Mouse (Mus musculus) neural tube, embryonic 11.5 days (tissue): ENCODE data around the gene Zmat5. TPM values are rescaled to one million over a fixed set of nuclear protein-coding genes. Genes with fewer than 3 reads are reported as not detected.
A peak's percentile ranks its signal among the peaks of the same experiment; 100 is the strongest.

Experiments used
- ATAC-seq: fragments of 200-750 bp; cut with Nextera tagmentation; 2 replicates; pipeline ENCODE4 v1.8.0; 2017; ENCODE audit warnings: moderate number of reproducible peaks, mild to moderate bottlenecking, moderate TSS enrichment, moderate library complexity; ENCODE audit not compliant: insufficient read depth, low FRiP score, low TSS enrichment
- DNase-seq: peaks from one replicate; pipeline ENCODE4 v3.0.0-alpha.2; 2015; ENCODE audit warnings: low spot score
- H3K27ac ChIP-seq: fragments of 300-500 bp; sonication (generic); 2 replicates; pipeline ENCODE4 v1.5.1; 2014; ENCODE audit warnings: low read depth, mild to moderate bottlenecking, low read length
- H3K27me3 ChIP-seq: fragments of 300-500 bp; sonication (generic); 2 replicates; pipeline ENCODE4 v1.6.1; 2014; ENCODE audit warnings: mild to moderate bottlenecking, low read length, mixed read lengths; ENCODE audit not compliant: control insufficient read depth, insufficient read depth
- H3K36me3 ChIP-seq: fragments of 300-500 bp; sonication (generic); 2 replicates; pipeline ENCODE4 v1.6.1; 2014; ENCODE audit warnings: mild to moderate bottlenecking, low read length, moderate library complexity, mixed read lengths; ENCODE audit not compliant: control insufficient read depth, insufficient read depth
- H3K4me1 ChIP-seq: fragments of 300-500 bp; sonication (generic); 2 replicates; pipeline ENCODE4 v1.6.1; 2014; ENCODE audit warnings: low read length, mixed read lengths; ENCODE audit not compliant: control insufficient read depth, insufficient read depth
- H3K4me2 ChIP-seq: fragments of 300-500 bp; sonication (generic); 2 replicates; pipeline ENCODE4 v1.6.1; 2014; ENCODE audit warnings: low read depth, mild to moderate bottlenecking, moderate library complexity
- H3K4me3 ChIP-seq: fragments of 300-500 bp; sonication (generic); 2 replicates; pipeline ENCODE4 v1.5.1; 2014; ENCODE audit warnings: low read depth, low read length
- H3K9ac ChIP-seq: fragments of 300-500 bp; sonication (generic); 2 replicates; pipeline ENCODE4 v1.6.1; 2014; ENCODE audit warnings: mild to moderate bottlenecking, low read length
- H3K9me3 ChIP-seq: fragments of 300-500 bp; sonication (generic); 2 replicates; pipeline ENCODE4 v1.6.1; 2016; ENCODE audit warnings: low read length; ENCODE audit not compliant: control insufficient read depth
- WGBS: fragments of 180-500 bp; shearing (Covaris S2); extraction: QIAGEN DNeasy Blood & Tissue Kit; methylation state at CpG from one replicate; pipeline ENCODE4 v1.1.7; 2014; 5-methylcytosine and 5-hydroxymethylcytosine counted together
- polyA plus RNA-seq: library from polyadenylated mRNA; unstranded; fragments of >200 nt; fragmentation: Nextera tagmentation; extraction: Ambion mirVana; gene quantifications from 2 replicates; pipeline ENCODE4 v1.2.1, GENCODE M21; 2014

The Zmat5 gene
- polyA plus RNA-seq, 1 experiment from 2014 or later = 75.5 TPM

- Histone ChIP-seq H3K4me1 (0 out of 2 replicates have a peak, but pooled peaks cover 9% of the 10 kb centered on the region), H3K4me2 (no peak overlapping the region), H3K27me3 (peaks cover 21% of the 10 kb centered on the region), H3K9me3 (no peaks in the 10 kb centered on the region), H3K4me3 (no peak overlapping the region), H3K36me3 (no peaks in the 10 kb centered on the region), H3K9ac (no peak overlapping the region), H3K27ac (no peak overlapping the region)
- DNase-seq (no peak), ATAC-seq (no peak)
- WGBS = 33% methylated on average over 10 of the region's 10 CpGs
Observed at GRCm38 (mm10) chr11:4752836-4753235, 48.4 kb downstream of the Zmat5 start.

DNA sequence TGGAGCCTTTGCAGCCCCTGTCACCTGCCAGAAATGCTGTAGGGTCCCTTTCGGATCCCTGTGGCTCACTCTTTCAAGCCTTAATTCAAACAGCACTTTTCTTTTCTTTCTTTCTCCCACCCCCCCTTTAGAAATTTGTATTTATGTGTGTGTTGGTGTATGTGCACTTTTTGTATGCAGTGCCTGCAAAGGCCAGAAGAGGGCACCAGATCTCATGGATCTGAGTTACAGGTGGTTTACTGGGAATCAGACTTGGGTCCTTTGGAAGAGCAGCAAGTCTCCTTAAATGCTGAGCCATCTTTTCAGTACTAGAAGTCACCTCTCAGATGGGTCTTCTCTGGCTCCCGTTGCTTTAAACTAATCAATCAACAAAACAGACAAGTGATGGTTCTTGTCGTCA is 49.6 kb downstream of the Zmat5 start:
- Histone ChIP-seq H3K4me2 (no peak overlapping the region), H3K9me3 (no peaks in the 10 kb centered on the region), H3K9ac (no peak overlapping the region), H3K36me3 (no peaks in the 10 kb centered on the region), H3K27ac (no peak overlapping the region), H3K4me1 (peaks cover 8% of the 10 kb centered on the region; the same call in 1 of the 2 replicates), H3K27me3 (peaks cover 11% of the 10 kb centered on the region), H3K4me3 (no peak overlapping the region)
- ATAC-seq (no peak), DNase-seq (no peak)
- WGBS = 91% methylated on average over 3 of the region's 3 CpGs

DNA sequence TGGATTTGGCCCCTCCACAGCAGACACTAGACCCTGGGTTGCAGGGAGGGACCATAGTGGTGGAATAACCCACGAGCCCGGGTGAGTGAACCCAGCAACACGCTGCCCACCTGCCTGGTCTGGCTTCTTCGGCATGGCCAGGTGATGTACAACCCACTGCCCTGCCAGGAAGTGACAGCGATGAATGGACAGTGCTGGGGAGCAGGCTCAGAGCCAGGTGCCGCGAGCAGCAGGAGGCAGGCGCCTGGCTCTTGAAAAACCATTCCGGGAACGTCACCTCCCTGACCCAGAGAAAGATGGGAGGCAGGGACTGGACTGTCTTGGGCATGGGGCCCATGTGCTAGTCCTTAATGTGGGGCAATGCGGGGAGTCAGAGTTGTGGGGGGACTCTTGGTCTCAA is 50.4 kb downstream of the Zmat5 start:
- Histone ChIP-seq H3K4me2 (no peak overlapping the region), H3K4me3 (no peak overlapping the region), H3K27ac (no peak overlapping the region), H3K9me3 (no peaks in the 10 kb centered on the region), H3K9ac (no peak overlapping the region), H3K27me3 (peaks cover 3% of the 10 kb centered on the region), H3K4me1 (peaks cover 8% of the 10 kb centered on the region; the same call in 1 of the 2 replicates), H3K36me3 (no peaks in the 10 kb centered on the region)
- WGBS = 72% methylated on average over 11 of the region's 11 CpGs
- no peak for ATAC-seq
- DNase-seq = no peak

DNA sequence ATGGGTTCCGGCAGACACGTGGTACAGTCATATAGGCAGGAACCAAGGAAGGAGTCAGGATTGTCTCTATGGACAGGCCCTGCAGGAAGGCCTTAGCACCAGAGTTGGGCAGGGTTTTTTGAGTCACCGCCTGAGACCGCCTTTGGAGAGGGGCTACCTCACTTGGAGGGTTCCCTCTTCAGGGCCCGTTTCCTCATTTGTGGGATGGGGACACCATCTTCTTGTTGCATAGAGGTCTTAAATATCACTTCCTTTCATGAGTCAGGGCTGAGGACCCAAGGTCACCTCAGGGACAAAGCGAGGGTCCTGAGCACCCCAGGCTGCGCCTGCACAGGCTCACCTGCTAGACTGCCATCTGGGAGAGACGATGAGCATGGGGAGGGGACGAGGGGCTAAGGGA is 52.0 kb downstream of the Zmat5 start:
- H3K4me3 ChIP-seq = no peak overlapping the region
- no peak overlapping the region for H3K9ac ChIP-seq
- H3K4me2 ChIP-seq = no peak overlapping the region
- H3K27ac ChIP-seq = no peak overlapping the region
- WGBS = 82% methylated on average over 9 of the region's 9 CpGs
- peaks cover 8% of the 10 kb centered on the region; the same call in 1 of the 2 replicates for H3K4me1 ChIP-seq
- DNase-seq (no peak), ATAC-seq (no peak)
- H3K9me3 ChIP-seq = no peaks in the 10 kb centered on the region
- H3K36me3 ChIP-seq = no peaks in the 10 kb centered on the region
- H3K27me3 ChIP-seq = no peaks in the 10 kb centered on the region

GRCm38 (mm10) chr11:4756984-4757788 is 52.7 kb downstream of the Zmat5 start:
- 0 out of 2 replicates have a peak overlapping the region, but pooled peaks have one; percentile 14 for H3K27ac ChIP-seq
- peak; percentile 70 for ATAC-seq
- H3K9ac ChIP-seq = no peak overlapping the region
- no peaks in the 10 kb centered on the region for H3K9me3 ChIP-seq
- no peak overlapping the region for H3K4me3 ChIP-seq
- H3K27me3 ChIP-seq = 0 out of 2 replicates have a peak, but pooled peaks cover 2% of the 10 kb centered on the region
- no peaks in the 10 kb centered on the region for H3K36me3 ChIP-seq
- DNase-seq = peak; percentile 73
- WGBS = 36% methylated on average over 11 of the region's 11 CpGs
- no peak overlapping the region for H3K4me2 ChIP-seq
- H3K4me1 ChIP-seq = peaks cover 12% of the 10 kb centered on the region; the same call in 1 of the 2 replicates

DNA sequence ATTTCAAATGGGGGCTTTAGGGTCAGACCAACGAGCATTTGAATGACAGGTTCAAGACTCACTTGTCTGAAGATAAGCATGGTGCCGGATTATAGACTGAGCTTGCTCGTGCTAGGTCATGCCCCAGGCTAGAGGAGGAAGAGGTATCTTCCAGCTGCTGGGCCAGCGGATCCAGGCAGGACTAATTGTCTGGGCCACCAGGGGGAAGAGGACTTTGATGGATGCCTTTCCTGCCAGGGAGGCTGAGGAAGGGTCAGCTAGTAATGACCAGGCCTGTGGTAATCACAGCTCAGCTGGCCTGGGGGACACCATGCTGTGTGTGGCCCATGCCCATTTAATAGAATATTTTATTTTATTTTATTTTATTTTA is 53.3 kb downstream of the Zmat5 start:
- 13% methylated on average over 4 of the region's 4 CpGs for WGBS
- no peaks in the 10 kb centered on the region for H3K9me3 ChIP-seq
- peaks cover 14% of the 10 kb centered on the region; the same call in 1 of the 2 replicates for H3K4me1 ChIP-seq
- no peak overlapping the region for H3K9ac ChIP-seq
- H3K4me3 ChIP-seq = no peak overlapping the region
- 0 out of 2 replicates have a peak overlapping the region, but pooled peaks have one; percentile 14 for H3K27ac ChIP-seq
- ATAC-seq (peak; percentile 61), DNase-seq (peak; percentile 53)
- no peaks in the 10 kb centered on the region for H3K36me3 ChIP-seq
- H3K27me3 ChIP-seq = 0 out of 2 replicates have a peak, but pooled peaks cover 2% of the 10 kb centered on the region
- no peak overlapping the region for H3K4me2 ChIP-seq

- WGBS = 21% methylated on average over 4 of the region's 4 CpGs
- Histone ChIP-seq H3K9ac (no peak overlapping the region), H3K27ac (no peak overlapping the region), H3K9me3 (no peaks in the 10 kb centered on the region), H3K27me3 (0 out of 2 replicates have a peak, but pooled peaks cover 2% of the 10 kb centered on the region), H3K4me2 (no peak overlapping the region), H3K36me3 (no peaks in the 10 kb centered on the region), H3K4me3 (no peak overlapping the region), H3K4me1 (peaks cover 6% of the 10 kb centered on the region; the same call in 1 of the 2 replicates)
- DNase-seq = no peak
- no peak for ATAC-seq
Observed at GRCm38 (mm10) chr11:4760438-4760837, 56.0 kb downstream of the Zmat5 start.

GRCm38 (mm10) chr11:4761991-4762390 is 57.5 kb downstream of the Zmat5 start:
- Histone ChIP-seq H3K4me3 (no peak overlapping the region), H3K9ac (no peak overlapping the region), H3K36me3 (no peaks in the 10 kb centered on the region), H3K9me3 (no peaks in the 10 kb centered on the region), H3K27ac (no peak overlapping the region), H3K4me1 (peaks cover 6% of the 10 kb centered on the region; the same call in 1 of the 2 replicates), H3K4me2 (no peak overlapping the region), H3K27me3 (0 out of 2 replicates have a peak, but pooled peaks cover 2% of the 10 kb centered on the region)
- DNase-seq = no peak
- ATAC-seq = no peak
- WGBS = 9% methylated on average over 6 of the region's 6 CpGs

- H3K27ac ChIP-seq = 0 out of 2 replicates have a peak overlapping the region, but pooled peaks have one; percentile 14
- ATAC-seq (no peak), DNase-seq (no peak)
- H3K4me1 ChIP-seq = peaks cover 6% of the 10 kb centered on the region; the same call in 1 of the 2 replicates
- 0 out of 2 replicates have a peak, but pooled peaks cover 2% of the 10 kb centered on the region for H3K27me3 ChIP-seq
- H3K9ac ChIP-seq = no peak overlapping the region
- no peaks in the 10 kb centered on the region for H3K9me3 ChIP-seq
- 13% methylated on average over 2 of the region's 2 CpGs for WGBS
- no peaks in the 10 kb centered on the region for H3K36me3 ChIP-seq
- no peak overlapping the region for H3K4me3 ChIP-seq
- H3K4me2 ChIP-seq = no peak overlapping the region
Observed at GRCm38 (mm10) chr11:4762511-4762910, 58.0 kb downstream of the Zmat5 start.
